Mouse (Mus musculus) heart, postnatal 0 days (tissue): Measurements from ENCODE around the gene P3h4. TPM values are rescaled to one million over a fixed set of nuclear protein-coding genes. Genes with fewer than 3 reads are reported as not detected.

Experiments
- ATAC-seq: fragments of 200-750 bp; cut with Nextera tagmentation; 2 replicates; pipeline ENCODE4 v1.8.0; 2017; ENCODE audit warnings: low read depth, moderate number of reproducible peaks, moderate library complexity; ENCODE audit not compliant: insufficient read depth
- DNase-seq: peaks from one replicate; pipeline ENCODE4 v3.0.0-alpha.2; 2016; ENCODE audit warnings: low spot score
- H3K27ac ChIP-seq: fragments of 300-500 bp; sonication (generic); 2 replicates; pipeline ENCODE4 v1.5.1; 2014; ENCODE audit warnings: low read depth, mild to moderate bottlenecking
- H3K27me3 ChIP-seq: fragments of 300-500 bp; sonication (generic); 2 replicates; pipeline ENCODE4 v1.6.1; 2014; ENCODE audit warnings: low read length, mixed read lengths; ENCODE audit not compliant: control insufficient read depth, insufficient read depth
- H3K36me3 ChIP-seq: fragments of 300-500 bp; sonication (generic); replicated peaks from 2 replicates; pipeline ENCODE4 v1.6.1; 2014; ENCODE audit warnings: low read length, mixed read lengths; ENCODE audit not compliant: control insufficient read depth, insufficient read depth
- H3K4me1 ChIP-seq: fragments of 300-500 bp; sonication (generic); 2 replicates; pipeline ENCODE4 v1.6.1; 2014; ENCODE audit warnings: antibody characterized with exemption; ENCODE audit not compliant: control insufficient read depth, insufficient read depth
- H3K4me2 ChIP-seq: fragments of 300-500 bp; sonication (generic); 2 replicates; pipeline ENCODE4 v1.6.1; 2014; ENCODE audit warnings: low read depth, mild to moderate bottlenecking, low read length, moderate library complexity
- H3K4me3 ChIP-seq: fragments of 300-500 bp; sonication (generic); 2 replicates; pipeline ENCODE4 v1.5.1; 2014; ENCODE audit warnings: low read depth, low read length
- H3K9ac ChIP-seq: fragments of 300-500 bp; sonication (generic); replicated peaks from 2 replicates; pipeline ENCODE4 v1.6.1; 2014; ENCODE audit warnings: low read depth, low read length, mixed read lengths
- H3K9me3 ChIP-seq: fragments of 300-500 bp; sonication (generic); replicated peaks from 2 replicates; pipeline ENCODE4 v1.6.1; 2016; ENCODE audit warnings: low read length; ENCODE audit not compliant: control insufficient read depth
- CTCF ChIP-seq: IDR thresholded peaks from 2 replicates; pipeline ENCODE4 v1.5.1; 2016; ENCODE audit warnings: antibody characterized with exemption, control low read depth, low read depth
- EP300 ChIP-seq: IDR thresholded peaks from 2 replicates; pipeline ENCODE4 v1.6.1; 2016; ENCODE audit warnings: antibody characterized with exemption, low read depth
- WGBS: fragments of 180-500 bp; shearing (Covaris S2); extraction: QIAGEN DNeasy Blood & Tissue Kit; methylation state at CpG from one replicate; pipeline ENCODE4 v1.1.7; 2014; 5-methylcytosine and 5-hydroxymethylcytosine counted together
- polyA plus RNA-seq: library from polyadenylated mRNA; unstranded; fragments of >200 nt; fragmentation: Nextera tagmentation; extraction: Ambion mirVana; gene quantifications from 2 replicates; pipeline ENCODE4 v1.2.1, GENCODE M21; 2015
- total RNA-seq: library from RNA; depleted of rRNA; stranded (reverse); fragments of >200 nt; gene quantifications from 2 replicates; pipeline ENCODE4 v1.2.3, GENCODE M21; 2014; ENCODE audit warnings: low replicate concordance

Gene P3h4
- total and polyA plus RNA-seq, 2 experiments from 2014 or later, result 39.3 to 58.0 TPM

DNA sequence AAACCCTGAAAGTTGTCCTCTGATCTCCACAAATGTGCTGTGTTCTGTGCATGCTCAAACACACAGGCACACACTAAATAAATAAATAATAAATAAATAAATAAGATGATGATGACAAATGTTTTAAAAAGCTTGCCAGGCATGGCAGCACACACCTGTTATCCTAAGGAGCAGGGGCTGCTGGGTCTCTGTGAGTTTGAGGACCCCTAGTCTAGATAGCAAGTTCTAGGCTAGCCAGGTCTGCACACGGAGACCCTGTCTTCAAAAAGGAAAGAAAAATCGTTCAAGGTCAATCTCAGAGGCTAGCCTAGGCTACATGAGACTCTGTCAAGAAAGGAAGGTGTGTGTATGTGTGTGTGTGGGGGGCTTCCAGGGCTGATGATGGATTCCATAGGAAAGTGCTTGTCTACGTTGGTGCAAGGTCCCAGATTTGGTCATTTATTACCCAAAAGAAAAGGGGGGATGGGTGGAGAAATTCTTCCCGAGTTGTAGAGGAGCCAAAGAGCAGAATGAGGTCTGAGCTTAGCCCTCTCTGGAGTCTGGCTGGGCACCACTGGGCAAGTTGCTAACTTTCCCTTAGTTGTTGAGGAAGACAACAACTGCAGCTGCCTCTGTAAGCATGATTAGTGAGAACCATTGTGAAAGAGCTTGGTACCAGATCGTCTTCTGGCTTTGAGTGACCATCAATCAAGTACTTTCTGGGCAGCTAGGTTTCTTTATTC lies 20.1 kb downstream of the P3h4 start:
- Histone ChIP-seq H3K9ac (peak overlapping the region; percentile 86; the same call in 1 of the 2 replicates), H3K4me1 (peaks cover 67% of the 10 kb centered on the region), H3K27me3 (no peaks in the 10 kb centered on the region), H3K27ac (peak overlapping the region; percentile 89), H3K4me3 (peak overlapping the region; percentile 79; the same call in 1 of the 2 replicates), H3K9me3 (no peaks in the 10 kb centered on the region), H3K36me3 (0 out of 2 replicates have a peak, but pooled peaks cover 4% of the 10 kb centered on the region), H3K4me2 (peak overlapping the region; percentile 82)
- DNase-seq (no peak), ATAC-seq (no peak)
- 55% methylated on average over 5 of the region's 5 CpGs for WGBS
- TF ChIP-seq CTCF (no peak), EP300 (no peak)

- Histone ChIP-seq H3K9ac (no peak overlapping the region), H3K4me3 (no peak overlapping the region; the same call in 1 of the 2 replicates)
- WGBS, result 32% methylated on average over 7 of the region's 7 CpGs
Observed at GRCm38 (mm10) chr11:100393733-100394132, 20.9 kb downstream of the P3h4 start.

GRCm38 (mm10) chr11:100392958-100393357 lies 21.7 kb downstream of the P3h4 start:
- no peak for TF ChIP-seq EP300
- no peak for TF ChIP-seq CTCF
- DNase-seq, result no peak

More at GRCm38 (mm10) chr11:100393733-100394132, 20.9 kb downstream of the P3h4 start:
- Histone ChIP-seq H3K27me3 (no peaks in the 10 kb centered on the region), H3K9me3 (no peaks in the 10 kb centered on the region), H3K27ac (peak overlapping the region; percentile 37; the same call in 1 of the 2 replicates), H3K36me3 (0 out of 2 replicates have a peak, but pooled peaks cover 4% of the 10 kb centered on the region), H3K4me2 (peak overlapping the region; percentile 29), H3K4me1 (peaks cover 75% of the 10 kb centered on the region)
- no peak for DNase-seq
- no peak for ATAC-seq
- TF ChIP-seq CTCF (no peak), EP300 (no peak)

GRCm38 (mm10) chr11:100391884-100392345 lies 22.7 kb downstream of the P3h4 start:
- DNase-seq, result no peak
- no peak overlapping the region for H3K4me3 ChIP-seq
- no peak overlapping the region for H3K4me2 ChIP-seq
- H3K27me3 ChIP-seq, result no peaks in the 10 kb centered on the region
- no peak for TF ChIP-seq CTCF
- TF ChIP-seq EP300, result no peak
- ATAC-seq, result no peak
- 88% methylated on average over 7 of the region's 7 CpGs for WGBS
- no peak overlapping the region for H3K9ac ChIP-seq
- peak overlapping the region; percentile 88 for H3K27ac ChIP-seq
- H3K9me3 ChIP-seq, result no peaks in the 10 kb centered on the region
- peaks cover 88% of the 10 kb centered on the region for H3K4me1 ChIP-seq
- 0 out of 2 replicates have a peak, but pooled peaks cover 4% of the 10 kb centered on the region for H3K36me3 ChIP-seq

More at GRCm38 (mm10) chr11:100392958-100393357, 21.7 kb downstream of the P3h4 start:
- no peaks in the 10 kb centered on the region for H3K9me3 ChIP-seq
- no peaks in the 10 kb centered on the region for H3K27me3 ChIP-seq
- H3K9ac ChIP-seq, result no peak overlapping the region
- ATAC-seq, result no peak
- 0 out of 2 replicates have a peak, but pooled peaks cover 4% of the 10 kb centered on the region for H3K36me3 ChIP-seq
- peaks cover 78% of the 10 kb centered on the region for H3K4me1 ChIP-seq
- no peak overlapping the region for H3K4me2 ChIP-seq
- peak overlapping the region; percentile 37 for H3K27ac ChIP-seq
- no peak overlapping the region for H3K4me3 ChIP-seq
- WGBS, result 61% methylated on average over 5 of the region's 5 CpGs

GRCm38 (mm10) chr11:100391081-100391883 lies 23.4 kb downstream of the P3h4 start:
- H3K4me2 ChIP-seq, result no peak overlapping the region; the same call in 1 of the 2 replicates
- no peaks in the 10 kb centered on the region for H3K9me3 ChIP-seq
- no peak overlapping the region for H3K4me3 ChIP-seq

More at GRCm38 (mm10) chr11:100391081-100391883, 23.4 kb downstream of the P3h4 start:
- peak overlapping the region; percentile 88 for H3K27ac ChIP-seq
- H3K9ac ChIP-seq, result 0 out of 2 replicates have a peak overlapping the region, but pooled peaks have one; percentile 32
- peak; percentile 82 for DNase-seq
- H3K36me3 ChIP-seq, result peaks cover 5% of the 10 kb centered on the region; the same call in 1 of the 2 replicates
- no peaks in the 10 kb centered on the region for H3K27me3 ChIP-seq
- ATAC-seq, result peak; percentile 62
- peaks cover 93% of the 10 kb centered on the region for H3K4me1 ChIP-seq
- peak; percentile 78; the same call in 1 of the 2 replicates for TF ChIP-seq EP300
- peak; percentile 19; the same call in 1 of the 2 replicates for TF ChIP-seq CTCF
- WGBS, result 34% methylated on average over 9 of the region's 9 CpGs
